Mouse (Mus musculus): ENCODE results near the gene Nhsl2. TPM values are rescaled to one million over a fixed set of nuclear protein-coding genes. Genes with fewer than 3 reads are reported as not detected.

The Nhsl2 gene
- polyA plus RNA-seq, 1 experiment from 2014 or later: 5.2 TPM

Small RNA genes within 50 kb of the gene (microRNA-seq; reads per million reads assigned to microRNA genes)
- not detected for gene Gm27843

Other genes starting within 250 kb of the Nhsl2 start
- 194 and 197 TPM in 2 replicates for gene Ogt, start 209.3 kb upstream of the Nhsl2 start, polyA plus RNA-seq (2015; fragmentation: Nextera tagmentation; extraction: Ambion mirVana)
- gene Cxcr3, start 115.1 kb upstream of the Nhsl2 start, polyA plus RNA-seq (2015; fragmentation: Nextera tagmentation; extraction: Ambion mirVana): 0.22 and 0.27 TPM in 2 replicates
- 0.10 TPM in 1 of 2 replicates, not detected in the other for gene Gm4779, start 55.0 kb upstream of the Nhsl2 start, polyA plus RNA-seq (2015; fragmentation: Nextera tagmentation; extraction: Ambion mirVana)
- 0.16 TPM in 1 of 2 replicates, not detected in the other for gene 8030474K03Rik, start 54.7 kb upstream of the Nhsl2 start, polyA plus RNA-seq (2015; fragmentation: Nextera tagmentation; extraction: Ambion mirVana)
- 4.7 and 7.1 TPM in 2 replicates for gene Rtl5, start 221.9 kb downstream of the Nhsl2 start, polyA plus RNA-seq (2015; fragmentation: Nextera tagmentation; extraction: Ambion mirVana)